Mouse (Mus musculus): Measurements from ENCODE around the gene Evpl. TPM values are rescaled to one million over a fixed set of nuclear protein-coding genes. Genes with fewer than 3 reads are reported as not detected.

The Evpl gene
- polyA plus RNA-seq, 1 experiment from 2014 or later, result 0.84 TPM

Other genes starting within 250 kb of the Evpl start
- gene Galk1, start 225.4 kb downstream of the Evpl start, polyA plus RNA-seq (2016; fragmentation: Nextera tagmentation; extraction: Ambion mirVana), result 151 and 152 TPM in 2 replicates
- gene H3f3b, start 210.1 kb downstream of the Evpl start, polyA plus RNA-seq (2016; fragmentation: Nextera tagmentation; extraction: Ambion mirVana), result 742 and 759 TPM in 2 replicates
- 31.8 and 32.3 TPM in 2 replicates for gene Unk, start 207.8 kb downstream of the Evpl start, polyA plus RNA-seq (2016; fragmentation: Nextera tagmentation; extraction: Ambion mirVana)
- 2.2 and 2.5 TPM in 2 replicates for gene Unc13d, start 160.1 kb downstream of the Evpl start, polyA plus RNA-seq (2016; fragmentation: Nextera tagmentation; extraction: Ambion mirVana)
- gene Wbp2, start 151.1 kb downstream of the Evpl start, polyA plus RNA-seq (2016; fragmentation: Nextera tagmentation; extraction: Ambion mirVana), result 137 and 141 TPM in 2 replicates
- gene Trim47, start 110.9 kb downstream of the Evpl start, polyA plus RNA-seq (2016; fragmentation: Nextera tagmentation; extraction: Ambion mirVana), result 54.8 and 58.2 TPM in 2 replicates
- 4.7 and 4.9 TPM in 2 replicates for gene Trim65, start 106.9 kb downstream of the Evpl start, polyA plus RNA-seq (2016; fragmentation: Nextera tagmentation; extraction: Ambion mirVana)
- 85.0 and 89.1 TPM in 2 replicates for gene Mrpl38, start 99.2 kb downstream of the Evpl start, polyA plus RNA-seq (2016; fragmentation: Nextera tagmentation; extraction: Ambion mirVana)
- gene Fbf1, start 69.9 kb downstream of the Evpl start, polyA plus RNA-seq (2016; fragmentation: Nextera tagmentation; extraction: Ambion mirVana), result 37.2 and 37.5 TPM in 2 replicates
- gene Ten1, start 39.2 kb downstream of the Evpl start, polyA plus RNA-seq (2016; fragmentation: Nextera tagmentation; extraction: Ambion mirVana), result 74.9 and 75.5 TPM in 2 replicates
- gene Acox1, start 39.0 kb downstream of the Evpl start, polyA plus RNA-seq (2016; fragmentation: Nextera tagmentation; extraction: Ambion mirVana), result 36.1 and 38.3 TPM in 2 replicates
- 73.9 and 74.8 TPM in 2 replicates for gene Srp68, start 36.1 kb upstream of the Evpl start, polyA plus RNA-seq (2016; fragmentation: Nextera tagmentation; extraction: Ambion mirVana)
- gene Galr2, start 42.9 kb upstream of the Evpl start, polyA plus RNA-seq (2016; fragmentation: Nextera tagmentation; extraction: Ambion mirVana), result 0.09 TPM in 1 of 2 replicates, not detected in the other
- 47.8 and 51.3 TPM in 2 replicates for gene Exoc7, start 69.2 kb upstream of the Evpl start, polyA plus RNA-seq (2016; fragmentation: Nextera tagmentation; extraction: Ambion mirVana)
- 0.15 and 0.40 TPM in 2 replicates for gene Foxj1, start 97.3 kb upstream of the Evpl start, polyA plus RNA-seq (2016; fragmentation: Nextera tagmentation; extraction: Ambion mirVana)
- gene Rnf157, start 175.0 kb upstream of the Evpl start, polyA plus RNA-seq (2016; fragmentation: Nextera tagmentation; extraction: Ambion mirVana), result 11.0 and 12.3 TPM in 2 replicates
- 33.7 and 34.2 TPM in 2 replicates for gene Ubald2, start 196.0 kb upstream of the Evpl start, polyA plus RNA-seq (2016; fragmentation: Nextera tagmentation; extraction: Ambion mirVana)
- not detected in 2 replicates for gene Qrich2, start 228.2 kb upstream of the Evpl start, polyA plus RNA-seq (2016; fragmentation: Nextera tagmentation; extraction: Ambion mirVana)